Mouse (Mus musculus) gastrocnemius, postnatal 36 days (tissue): Measurements from ENCODE around the gene Magi2. TPM values are rescaled to one million over a fixed set of nuclear protein-coding genes. Genes with fewer than 3 reads are reported as not detected.

Experiments
- DNase-seq, 2 experiments: peaks; one replicate each; pipeline ENCODE4 v3.0.0; 2022
- intact Hi-C: fragments of 180-260 bp; cut with DNase I; formaldehyde crosslinking; loops from one replicate; pipeline ENCODE4 v1.15.1; 2025
- total RNA-seq, 2 experiments: library from RNA; stranded (reverse); gene quantifications; 2 replicates each; pipeline ENCODE4 v1.2.3; 2021

Gene Magi2
- total RNA-seq, 2 experiments from 2014 or later, result 0.57 to 1.3 TPM

- no peak for DNase-seq
- intact Hi-C loops, result no loop called here
Observed at GRCm38 (mm10) chr5:20062011-20062410, 835.2 kb downstream of the Magi2 start.

GRCm38 (mm10) chr5:20065081-20065480 is 838.2 kb downstream of the Magi2 start:
- no peak for DNase-seq
- intact Hi-C loops, result no loop called here

GRCm38 (mm10) chr5:20068496-20068895 is 841.7 kb downstream of the Magi2 start:
- intact Hi-C loops, result no loop called here
- no peak for DNase-seq

GRCm38 (mm10) chr5:20068921-20069486 is 842.2 kb downstream of the Magi2 start:
- intact Hi-C loops, result no loop called here
- DNase-seq, result no peak

GRCm38 (mm10) chr5:20074101-20074500 is 847.3 kb downstream of the Magi2 start:
- no peak for DNase-seq
- intact Hi-C loops, result no loop called here

- intact Hi-C loops, result no loop called here
- no peak for DNase-seq
Observed at GRCm38 (mm10) chr5:20074867-20075266, 848.0 kb downstream of the Magi2 start.

- DNase-seq, result no peak
- intact Hi-C loops, result no loop called here
Observed at GRCm38 (mm10) chr5:20078931-20079330, 852.1 kb downstream of the Magi2 start.

- intact Hi-C loops, result no loop called here
- DNase-seq, result no peak
Observed at GRCm38 (mm10) chr5:20080605-20081309, 853.9 kb downstream of the Magi2 start.

- no peak for DNase-seq
- intact Hi-C loops, result no loop called here
Observed at GRCm38 (mm10) chr5:20082368-20082767, 855.5 kb downstream of the Magi2 start.

- intact Hi-C loops, result no loop called here
- no peak for DNase-seq
Observed at GRCm38 (mm10) chr5:20087083-20087482, 860.2 kb downstream of the Magi2 start.

GRCm38 (mm10) chr5:20103869-20104268 is 877.0 kb downstream of the Magi2 start:
- intact Hi-C loops, result no loop called here
- DNase-seq, result no peak

- intact Hi-C loops, result no loop called here
- no peak for DNase-seq
Observed at GRCm38 (mm10) chr5:20104496-20104895, 877.7 kb downstream of the Magi2 start.

GRCm38 (mm10) chr5:20109496-20109895 is 882.7 kb downstream of the Magi2 start:
- intact Hi-C loops, result no loop called here
- no peak for DNase-seq

GRCm38 (mm10) chr5:20117156-20117555 is 890.3 kb downstream of the Magi2 start:
- intact Hi-C loops, result no loop called here
- DNase-seq, result no peak

- no peak for DNase-seq
- intact Hi-C loops, result no loop called here
Observed at GRCm38 (mm10) chr5:20140235-20140634, 913.4 kb downstream of the Magi2 start.

GRCm38 (mm10) chr5:20140662-20141444 is 914.0 kb downstream of the Magi2 start:
- no peak for DNase-seq
- intact Hi-C loops, result no loop called here

GRCm38 (mm10) chr5:20153359-20154125 is 926.7 kb downstream of the Magi2 start:
- no peak for DNase-seq

GRCm38 (mm10) chr5:20196765-20197164 is 969.9 kb downstream of the Magi2 start:
- no peak for DNase-seq
- intact Hi-C loops, result no loop called here

More at GRCm38 (mm10) chr5:20153359-20154125, 926.7 kb downstream of the Magi2 start:
- intact Hi-C loops, result no loop called here

GRCm38 (mm10) chr5:20197395-20197794 is 970.6 kb downstream of the Magi2 start:
- DNase-seq, result no peak
- intact Hi-C loops, result no loop called here

- intact Hi-C loops, result no loop called here
- DNase-seq, result no peak
Observed at GRCm38 (mm10) chr5:20201348-20201747, 974.5 kb downstream of the Magi2 start.

- intact Hi-C loops, result no loop called here
- no peak for DNase-seq
Observed at GRCm38 (mm10) chr5:20208110-20208509, 981.3 kb downstream of the Magi2 start.
